Mouse (Mus musculus) MEL (cell line): ENCODE results near the gene Sub1. TPM values are rescaled to one million over a fixed set of nuclear protein-coding genes. Genes with fewer than 3 reads are reported as not detected.

Source experiments
- DNase-seq: peaks from one replicate; pipeline ENCODE4 v3.0.0; 2011; ENCODE audit warnings: low read depth, low spot score
- H3K27ac ChIP-seq: 2 replicates; pipeline ENCODE4 v1.5.1; 2012; ENCODE audit warnings: low read depth, mild to moderate bottlenecking, control low read depth, low read length, moderate library complexity; ENCODE audit not compliant: control insufficient read depth
- H3K27me3 ChIP-seq, 2 experiments: fragments of 150-350 bp in 1 of 2; sonication (generic) in 1 of 2; 2 replicates each; pipeline ENCODE4 v1.6.1; 2012; ENCODE audit warnings: low read length in 2 of 2, mild to moderate bottlenecking in 2 of 2, improper control_type of control experiment in 1 of 2, moderate library complexity in 1 of 2; ENCODE audit not compliant: insufficient read depth in 2 of 2, control insufficient read depth in 1 of 2
- H3K36me3 ChIP-seq, 2 experiments: 2 replicates each; pipeline ENCODE4 v1.6.1; 2012 to 2014; ENCODE audit warnings: low read length in 2 of 2, improper control_type of control experiment in 1 of 2, inconsistent platforms in 1 of 2, mild to moderate bottlenecking in 1 of 2; ENCODE audit not compliant: insufficient read depth in 2 of 2, control insufficient read depth in 1 of 2
- H3K4me1 ChIP-seq, 2 experiments: fragments of 150-350 bp in 1 of 2; sonication (generic) in 1 of 2; 2 replicates each; pipeline ENCODE4 v1.6.1; 2012; ENCODE audit warnings: low read length in 2 of 2, improper control_type of control experiment in 1 of 2, mild to moderate bottlenecking in 1 of 2; ENCODE audit not compliant: insufficient read depth in 2 of 2, control insufficient read depth in 1 of 2
- H3K4me3 ChIP-seq, 2 experiments: fragments of 150-350 bp in 1 of 2; sonication (generic) in 1 of 2; 2 replicates each; pipeline ENCODE4 v1.5.1; 2012; ENCODE audit warnings: low read depth in 2 of 2, low read length in 2 of 2, mild to moderate bottlenecking in 2 of 2, moderate library complexity in 2 of 2, control low read depth in 1 of 2, improper control_type of control experiment in 1 of 2; ENCODE audit not compliant: control insufficient read depth in 1 of 2, insufficient read depth in 1 of 2
- H3K79me2 ChIP-seq: 2 replicates; pipeline ENCODE4 v1.6.1; 2012; ENCODE audit warnings: mild to moderate bottlenecking, low read length, moderate library complexity; ENCODE audit not compliant: control insufficient read depth, poor library complexity, insufficient read depth
- H3K9ac ChIP-seq: 2 replicates; pipeline ENCODE4 v1.6.1; 2012; ENCODE audit warnings: low read depth, mild to moderate bottlenecking, control low read depth, low read length, moderate library complexity; ENCODE audit not compliant: control insufficient read depth, poor library complexity, severe bottlenecking
- H3K9me3 ChIP-seq: fragments of 150-350 bp; sonication (generic); replicated peaks from 2 replicates; pipeline ENCODE4 v1.6.1; 2012; ENCODE audit warnings: mild to moderate bottlenecking, low read length, improper control_type of control experiment, moderate library complexity; ENCODE audit not compliant: insufficient read depth
- BHLHE40 ChIP-seq: IDR thresholded peaks from 2 replicates; pipeline ENCODE4 v1.6.1; 2012; ENCODE audit warnings: low read depth, mild to moderate bottlenecking, inconsistent platforms, low read length, improper control_type of control experiment, borderline replicate concordance
- CHD2 ChIP-seq: IDR thresholded peaks from 2 replicates; pipeline ENCODE4 v1.6.1; 2011; ENCODE audit warnings: low read length, improper control_type of control experiment
- E2F4 ChIP-seq: IDR thresholded peaks from 2 replicates; pipeline ENCODE4 v1.6.1; 2011; ENCODE audit warnings: low read depth, low read length, improper control_type of control experiment, borderline replicate concordance
- ELF1 ChIP-seq: IDR thresholded peaks from 2 replicates; pipeline ENCODE4 v1.6.1; 2014; ENCODE audit warnings: low read depth, mild to moderate bottlenecking, inconsistent platforms, low read length, improper control_type of control experiment, moderate library complexity
- EP300 ChIP-seq, 2 experiments: IDR thresholded peaks; 2 replicates each; pipeline ENCODE4 v1.6.1; 2011; ENCODE audit warnings: improper control_type of control experiment in 2 of 2, low read length in 2 of 2, low read depth in 1 of 2, mild to moderate bottlenecking in 1 of 2
- ETS1 ChIP-seq: IDR thresholded peaks from 2 replicates; pipeline ENCODE4 v1.6.1; 2012; ENCODE audit warnings: low read depth, mild to moderate bottlenecking, inconsistent platforms, low read length, improper control_type of control experiment, moderate library complexity
- GABPA ChIP-seq: IDR thresholded peaks from 2 replicates; pipeline ENCODE4 v1.6.1; 2012; ENCODE audit warnings: low read depth, mild to moderate bottlenecking, inconsistent platforms, low read length, improper control_type of control experiment, moderate library complexity
- GATA1 ChIP-seq: IDR thresholded peaks from 2 replicates; pipeline ENCODE4 v1.6.1; 2011; ENCODE audit warnings: low read depth, low read length, improper control_type of control experiment
- HCFC1 ChIP-seq: IDR thresholded peaks from 2 replicates; pipeline ENCODE4 v1.6.1; 2012; ENCODE audit warnings: low read depth, mild to moderate bottlenecking, inconsistent platforms, low read length, improper control_type of control experiment, moderate library complexity
- JUND ChIP-seq: IDR thresholded peaks from 2 replicates; pipeline ENCODE4 v1.6.1; 2011; ENCODE audit warnings: low read depth, mild to moderate bottlenecking, improper control_type of control experiment, low read length
- KAT2A ChIP-seq: conservative IDR thresholded peaks from 2 replicates; pipeline ENCODE4 v1.6.1; 2012; ENCODE audit warnings: low read depth, low read length, improper control_type of control experiment, inconsistent platforms
- MAFK ChIP-seq: IDR thresholded peaks from 2 replicates; pipeline ENCODE4 v1.6.1; 2011; ENCODE audit warnings: low read depth, mild to moderate bottlenecking, low read length, improper control_type of control experiment, borderline replicate concordance
- MAX ChIP-seq: IDR thresholded peaks from 2 replicates; pipeline ENCODE4 v1.6.1; 2011; ENCODE audit warnings: low read length, improper control_type of control experiment
- MAZ ChIP-seq: IDR thresholded peaks from 2 replicates; pipeline ENCODE4 v1.6.1; 2012; ENCODE audit warnings: low read depth, mild to moderate bottlenecking, inconsistent platforms, low read length, improper control_type of control experiment
- MEF2A ChIP-seq: IDR thresholded peaks from 2 replicates; pipeline ENCODE4 v1.6.1; 2014; ENCODE audit warnings: low read depth, mild to moderate bottlenecking, inconsistent platforms, low read length, improper control_type of control experiment; ENCODE audit not compliant: poor library complexity, insufficient replicate concordance, severe bottlenecking; ENCODE audit errors: extremely low read depth
- MXI1 ChIP-seq: IDR thresholded peaks from 2 replicates; pipeline ENCODE4 v1.6.1; 2011; ENCODE audit warnings: mild to moderate bottlenecking, low read depth, low read length, improper control_type of control experiment
- MYB ChIP-seq: IDR thresholded peaks from 2 replicates; pipeline ENCODE4 v1.6.1; 2011; ENCODE audit warnings: mild to moderate bottlenecking, low read depth, low read length, improper control_type of control experiment
- MYC ChIP-seq: IDR thresholded peaks from 2 replicates; pipeline ENCODE4 v1.6.1; 2011; ENCODE audit warnings: low read depth, mild to moderate bottlenecking, low read length, improper control_type of control experiment, moderate library complexity
- NELFE ChIP-seq: IDR thresholded peaks from 2 replicates; pipeline ENCODE4 v1.6.1; 2011; ENCODE audit warnings: low read depth, low read length, improper control_type of control experiment
- NRF1 ChIP-seq: IDR thresholded peaks from 2 replicates; pipeline ENCODE4 v1.6.1; 2014; ENCODE audit warnings: low read depth, mild to moderate bottlenecking, inconsistent platforms, low read length, improper control_type of control experiment, moderate library complexity; ENCODE audit not compliant: poor library complexity, insufficient read depth, severe bottlenecking
- POLR2A ChIP-seq, 2 experiments: IDR thresholded peaks; 2 replicates each; pipeline ENCODE4 v1.6.1; 2011 to 2012; ENCODE audit warnings: low read length in 2 of 2, mild to moderate bottlenecking in 2 of 2, control low read depth in 1 of 2, improper control_type of control experiment in 1 of 2, low read depth in 1 of 2, moderate library complexity in 1 of 2; ENCODE audit not compliant: control insufficient read depth in 1 of 2, insufficient read depth in 1 of 2, poor library complexity in 1 of 2
- POLR2AphosphoS2 ChIP-seq: IDR thresholded peaks from 2 replicates; pipeline ENCODE4 v1.6.1; 2011; ENCODE audit warnings: low read length, improper control_type of control experiment
- RAD21 ChIP-seq: IDR thresholded peaks from 2 replicates; pipeline ENCODE4 v1.6.1; 2011; ENCODE audit warnings: mild to moderate bottlenecking, low read depth, low read length, improper control_type of control experiment
- RCOR1 ChIP-seq: IDR thresholded peaks from 2 replicates; pipeline ENCODE4 v1.6.1; 2012; ENCODE audit warnings: low read depth, mild to moderate bottlenecking, inconsistent platforms, low read length, improper control_type of control experiment
- SIN3A ChIP-seq: IDR thresholded peaks from 2 replicates; pipeline ENCODE4 v1.6.1; 2012; ENCODE audit warnings: low read length, improper control_type of control experiment, inconsistent platforms
- SMC3 ChIP-seq: IDR thresholded peaks from 2 replicates; pipeline ENCODE4 v1.6.1; 2011; ENCODE audit warnings: low read depth, low read length, improper control_type of control experiment
- TAL1 ChIP-seq: IDR thresholded peaks from 2 replicates; pipeline ENCODE4 v1.6.1; 2012; ENCODE audit warnings: mild to moderate bottlenecking, inconsistent platforms, low read length, moderate library complexity, mixed read lengths
- TBP ChIP-seq: IDR thresholded peaks from 2 replicates; pipeline ENCODE4 v1.8.0; 2011; ENCODE audit warnings: low read depth, low read length, improper control_type of control experiment
- TCF12 ChIP-seq: IDR thresholded peaks from 2 replicates; pipeline ENCODE4 v1.6.1; 2014; ENCODE audit warnings: low read depth, mild to moderate bottlenecking, inconsistent platforms, low read length, improper control_type of control experiment, moderate library complexity
- UBTF ChIP-seq: IDR thresholded peaks from 2 replicates; pipeline ENCODE4 v1.6.1; 2012; ENCODE audit warnings: low read depth, mild to moderate bottlenecking, inconsistent platforms, low read length, improper control_type of control experiment, moderate library complexity, borderline replicate concordance; ENCODE audit not compliant: insufficient read depth
- USF1 ChIP-seq: IDR thresholded peaks from 2 replicates; pipeline ENCODE4 v1.6.1; 2014; ENCODE audit warnings: low read depth, mild to moderate bottlenecking, inconsistent platforms, low read length, improper control_type of control experiment, moderate library complexity
- USF2 ChIP-seq, 2 experiments: IDR thresholded peaks; 2 replicates each; pipeline ENCODE4 v1.6.1; 2011 to 2012; ENCODE audit warnings: improper control_type of control experiment in 2 of 2, low read length in 2 of 2, borderline replicate concordance in 1 of 2, inconsistent platforms in 1 of 2, low read depth in 1 of 2, mild to moderate bottlenecking in 1 of 2; ENCODE audit not compliant: insufficient read depth in 1 of 2
- ZC3H11A ChIP-seq: IDR thresholded peaks from 2 replicates; pipeline ENCODE4 v1.6.1; 2012; ENCODE audit warnings: low read depth, mild to moderate bottlenecking, inconsistent platforms, low read length, improper control_type of control experiment
- ZMIZ1 ChIP-seq: IDR thresholded peaks from 2 replicates; pipeline ENCODE4 v1.6.1; 2012; ENCODE audit warnings: low read depth, mild to moderate bottlenecking, inconsistent platforms, low read length, improper control_type of control experiment, moderate library complexity
- ZNF384 ChIP-seq: IDR thresholded peaks from 2 replicates; pipeline ENCODE4 v1.6.1; 2012; ENCODE audit warnings: low read depth, mild to moderate bottlenecking, inconsistent platforms, low read length, improper control_type of control experiment
- polyA plus RNA-seq, 2 experiments: library from polyadenylated mRNA; stranded (reverse) in 1 of 2; unstranded in 1 of 2; fragments of >175 nt in 1 of 2; fragments of >200 nt in 1 of 2; gene quantifications; 2 replicates each; pipeline versions ENCODE4 v1.2.1 to v1.2.4; 2012; ENCODE audit warnings: low replicate concordance in 2 of 2, low read depth in 1 of 2; ENCODE audit not compliant: insufficient read length in 2 of 2, insufficient read depth in 1 of 2, missing spikeins in 1 of 2
- total RNA-seq: library from RNA; depleted of rRNA; stranded (reverse); fragments of 300-350 nt; gene quantifications from 2 replicates; pipeline ENCODE4 v1.2.3, GENCODE M21; 2012

Sub1 gene
- total and polyA plus RNA-seq, 3 experiments, result 369 to 710 TPM; not detected in 1

DNA sequence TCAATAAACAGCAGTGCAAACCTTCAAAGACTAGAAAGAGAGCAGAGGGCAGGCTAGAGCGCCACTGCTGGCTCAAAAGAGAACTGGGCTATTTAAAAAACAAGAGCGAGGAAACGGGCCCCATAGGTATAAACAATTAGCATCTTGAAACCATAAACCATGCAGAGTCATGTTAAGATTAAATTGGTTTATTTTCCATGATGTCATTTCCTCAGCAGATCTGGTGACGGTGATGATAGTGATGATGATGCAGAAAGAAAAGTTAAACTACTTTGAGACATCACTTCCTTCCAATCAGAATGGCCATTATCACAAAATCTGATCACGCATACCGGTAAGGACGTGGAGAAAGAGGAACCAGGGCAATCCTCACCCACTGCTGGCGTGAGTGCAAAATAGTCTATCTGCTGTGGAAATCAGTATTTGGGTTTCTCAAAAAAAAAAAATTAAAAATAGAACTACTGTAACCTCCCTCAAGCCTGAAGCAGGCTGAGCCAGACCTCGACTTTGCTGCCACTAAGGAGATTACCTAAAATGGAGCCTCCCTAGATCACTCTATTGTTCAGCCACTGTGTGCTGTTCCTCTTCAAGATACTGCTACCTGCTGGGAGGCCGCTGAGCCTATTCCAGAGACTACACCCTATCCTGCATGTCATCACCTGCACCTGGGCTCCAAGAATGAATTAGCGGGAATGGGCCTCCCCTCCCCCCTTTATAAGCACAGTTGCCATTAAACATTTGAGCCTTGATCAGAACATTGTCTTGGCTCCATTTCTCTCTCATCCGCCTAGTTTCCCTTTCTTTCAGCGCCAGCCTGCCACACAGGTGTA is 11.4 kb upstream of the Sub1 start:
- Histone ChIP-seq H3K79me2 (no peaks in the 10 kb centered on the region), H3K27me3 (peaks cover 1 to 5% of the 10 kb centered on the region in 2 experiments), H3K4me3 (no peak overlapping the region), H3K9ac (no peak overlapping the region), H3K36me3 (peaks cover 0 to 18% of the 10 kb centered on the region in 2 experiments; a peak in 2 of 4 replicates), H3K9me3 (no peaks in the 10 kb centered on the region), H3K4me1 (peaks cover 5 to 26% of the 10 kb centered on the region in 2 experiments), H3K27ac (0 out of 2 replicates have a peak overlapping the region, but pooled peaks have one; percentile 16)
- peak; percentile 80 for DNase-seq
- TF ChIP-seq MYB (no peak), BHLHE40 (peak; percentile 26; the same call in 1 of the 2 replicates), KAT2A (no peak), EP300 (IDR thresholded peaks at IDR 0.05; ENCODE audit: low read depth in 1 of 2, low read length in 2 of 2) (peak in 1 of 2 experiments; percentile 42; a peak in 3 of 4 replicates), MYC (no peak), SIN3A (peak; percentile 39; the same call in 1 of the 2 replicates), RAD21 (peak; percentile 20), USF1 (no peak), MEF2A (peak; percentile 73; the same call in 1 of the 2 replicates), ETS1 (peak; percentile 91), POLR2AphosphoS2 (no peak), TBP (no peak), SMC3 (no peak), GABPA (no peak), NELFE (no peak), RCOR1 (peak; percentile 76), CHD2 (no peak), ELF1 (no peak), MAZ (no peak), ZMIZ1 (no peak), E2F4 (no peak), MAFK (no peak), POLR2A (IDR thresholded peaks at IDR 0.05; ENCODE audit: control insufficient read depth in 1 of 2, insufficient read depth in 1 of 2, low read depth in 1 of 2, low read length in 2 of 2, poor library complexity in 1 of 2) (no peak), MXI1 (0 out of 2 replicates have a peak, but pooled peaks have one; percentile 21), USF2 (IDR thresholded peaks at IDR 0.05; ENCODE audit: borderline replicate concordance in 1 of 2, insufficient read depth in 1 of 2, low read depth in 1 of 2, low read length in 2 of 2) (no peak), JUND (no peak), TAL1 (no peak), GATA1 (peak; percentile 85), NRF1 (no peak), TCF12 (no peak), UBTF (no peak), HCFC1 (no peak), MAX (no peak; the same call in 1 of the 2 replicates), ZNF384 (peak; percentile 68; the same call in 1 of the 2 replicates), ZC3H11A (no peak)
